In genomic region chr16:87092011-87092410, GRCm38 (mm10) we compare ENCODE assay signal across 17 mouse cellular contexts.
A peak's percentile ranks its signal among the peaks of the same experiment; 100 is the strongest.
DNase-seq lines count a peak whose midpoint lies in the region; ATAC-seq and TF ChIP-seq lines count a peak whose summit lies in the region.
"Had no signal": no experiment of that assay in that cellular context is flagged by ENCODE, and none has a peak within 500 bp of the region (broad histone marks: within the 10 kb centered on the region; RNA-seq: fewer than 3 reads in every experiment).

No protein-coding gene starts in this region.

- no peak overlapping the region for H3K9ac ChIP-seq in limb, embryonic 14.5 days (ENCODE audit: low read depth, low read length, severe bottlenecking)
- no peak overlapping the region for H3K9ac ChIP-seq in liver, embryonic 12.5 days
- no peak overlapping the region for H3K9ac ChIP-seq in forebrain, embryonic 16.5 days (replicated peaks; ENCODE audit: low read depth, low read length)
- H3K9ac ChIP-seq: limb, embryonic 15.5 days; lung, embryonic 14.5 days had no signal

- 28% methylated on average over 2 of the region's 2 CpGs for WGBS in limb, embryonic 14.5 days
- WGBS in liver, embryonic 12.5 days (ENCODE audit: insufficient replicate concordance) = 67% methylated on average over 2 of the region's 2 CpGs
- WGBS in forebrain, embryonic 16.5 days = 82% methylated on average over 2 of the region's 2 CpGs

- DNase-seq in adrenal gland, postnatal 36 days = peak; percentile 2 to 7
- no peak for DNase-seq in adrenal gland, postnatal 4 days (ENCODE audit: low spot score in 2 of 2)
- DNase-seq in 3T3-L1 (ENCODE audit: low read depth, low spot score) = peak; percentile 84
- peak; percentile 64 for DNase-seq in forelimb bud, embryonic 11.5 days (ENCODE audit: low read depth, low spot score)
- DNase-seq in limb, embryonic 14.5 days (ENCODE audit: low spot score) = peak; percentile 31
- DNase-seq: B cell, adult 2 months; heart, postnatal 36 days; kidney, adult 9 months; layer of hippocampus, postnatal 36 days; lung, embryonic 14.5 days; thymus, postnatal 36 days had no signal

- H3K9me3 ChIP-seq in limb, embryonic 14.5 days (ENCODE audit: control insufficient read depth, low read length) = no peaks in the 10 kb centered on the region
- no peaks in the 10 kb centered on the region for H3K9me3 ChIP-seq in liver, embryonic 12.5 days (replicated peaks)
- no peaks in the 10 kb centered on the region for H3K9me3 ChIP-seq in forebrain, embryonic 16.5 days (ENCODE audit: control insufficient read depth, low read length)
- H3K9me3 ChIP-seq: limb, embryonic 15.5 days; midbrain, embryonic 10.5 days had no signal

- no peak overlapping the region for H3K4me3 ChIP-seq in limb, embryonic 14.5 days (replicated peaks; ENCODE audit: low read length)
- H3K4me3 ChIP-seq in liver, embryonic 12.5 days = no peak overlapping the region
- H3K4me3 ChIP-seq in forebrain, embryonic 16.5 days (replicated peaks; ENCODE audit: low read length) = no peak overlapping the region
- H3K4me3 ChIP-seq: limb, embryonic 15.5 days; midbrain, embryonic 10.5 days had no signal

- peak; percentile 23; the same call in 1 of the 2 replicates for ATAC-seq in limb, embryonic 14.5 days (ENCODE audit: low FRiP score, low read depth)
- ATAC-seq in erythroid progenitor cell, adult 5-6 weeks (replicated peaks; ENCODE audit: low FRiP score, poor library complexity, severe bottlenecking) = no peak
- no peak for ATAC-seq in liver, embryonic 12.5 days
- ATAC-seq in forebrain, embryonic 16.5 days = no peak

- H3K4me1 ChIP-seq in limb, embryonic 14.5 days (ENCODE audit: control insufficient read depth, insufficient read depth, low read length) = 0 out of 2 replicates have a peak, but pooled peaks cover 5% of the 10 kb centered on the region
- H3K4me1 ChIP-seq in liver, embryonic 12.5 days = no peaks in the 10 kb centered on the region
- no peaks in the 10 kb centered on the region for H3K4me1 ChIP-seq in forebrain, embryonic 16.5 days (replicated peaks; ENCODE audit: control insufficient read depth, insufficient read depth, low read length)
- H3K4me1 ChIP-seq: limb, embryonic 15.5 days; midbrain, embryonic 10.5 days had no signal

- H3K4me2 ChIP-seq in limb, embryonic 14.5 days (replicated peaks; ENCODE audit: low read depth, low read length, severe bottlenecking) = no peak overlapping the region
- no peak overlapping the region for H3K4me2 ChIP-seq in liver, embryonic 12.5 days
- H3K4me2 ChIP-seq in forebrain, embryonic 16.5 days (ENCODE audit: low read length) = no peak overlapping the region
- H3K4me2 ChIP-seq: heart, embryonic 11.5 days; limb, embryonic 15.5 days; lung, embryonic 14.5 days had no signal

- no peaks in the 10 kb centered on the region for H3K36me3 ChIP-seq in limb, embryonic 14.5 days (ENCODE audit: control insufficient read depth, insufficient read depth, low read length)
- no peaks in the 10 kb centered on the region for H3K36me3 ChIP-seq in liver, embryonic 12.5 days
- H3K36me3 ChIP-seq in forebrain, embryonic 16.5 days (ENCODE audit: control insufficient read depth, insufficient read depth) = no peaks in the 10 kb centered on the region
- H3K36me3 ChIP-seq: limb, embryonic 15.5 days; midbrain, embryonic 10.5 days had no signal

- H3K27me3 ChIP-seq in limb, embryonic 14.5 days (ENCODE audit: control insufficient read depth, insufficient read depth, low read length) = no peaks in the 10 kb centered on the region
- H3K27me3 ChIP-seq in liver, embryonic 12.5 days (replicated peaks) = no peaks in the 10 kb centered on the region
- no peaks in the 10 kb centered on the region for H3K27me3 ChIP-seq in forebrain, embryonic 16.5 days (replicated peaks; ENCODE audit: control insufficient read depth, insufficient read depth, low read length)
- H3K27me3 ChIP-seq: limb, embryonic 15.5 days had no signal

- no peak overlapping the region for H3K27ac ChIP-seq in limb, embryonic 14.5 days (replicated peaks; ENCODE audit: low read depth, low read length)
- no peak overlapping the region for H3K27ac ChIP-seq in liver, embryonic 12.5 days
- no peak overlapping the region for H3K27ac ChIP-seq in forebrain, embryonic 16.5 days (ENCODE audit: low read length)
- H3K27ac ChIP-seq: limb, embryonic 15.5 days; midbrain, embryonic 10.5 days had no signal

- TF ChIP-seq POLR2A in limb, embryonic 14.5 days (IDR thresholded peaks at IDR 0.05; ENCODE audit: borderline replicate concordance, extremely low read depth, insufficient read depth, insufficient read length) = no peak

Comparison
In these comparisons a context has a peak if more than half of its experiments do, and no peak if none do; other contexts are left out.
1. DNase-seq: peak in adrenal gland, postnatal 36 days (2 of 2), 3T3-L1 (single experiment), forelimb bud, embryonic 11.5 days (single experiment) and limb, embryonic 14.5 days (single experiment); none in adrenal gland, postnatal 4 days (0 of 2).